Mouse (Mus musculus) retina, embryonic 14.5 days (tissue): ENCODE measurements around the gene Psip1.
A peak's percentile ranks its signal among the peaks of the same experiment; 100 is the strongest.
"Not testable (repeated sequence)": the region's sequence is repeated elsewhere in the genome, so short reads cannot be mapped to it uniquely, and the experiment has no call there.

Experiments
- DNase-seq: peaks from one replicate; pipeline ENCODE4 v3.0.0-alpha.2; 2015; ENCODE audit warnings: low spot score

Psip1 gene

GRCm38 (mm10) chr4:83486117-83486901, at the start of gene Psip1:
TSS of gene Psip1 (minus strand) at chr4:83486459.
- DNase-seq = peak; percentile 88

DNA sequence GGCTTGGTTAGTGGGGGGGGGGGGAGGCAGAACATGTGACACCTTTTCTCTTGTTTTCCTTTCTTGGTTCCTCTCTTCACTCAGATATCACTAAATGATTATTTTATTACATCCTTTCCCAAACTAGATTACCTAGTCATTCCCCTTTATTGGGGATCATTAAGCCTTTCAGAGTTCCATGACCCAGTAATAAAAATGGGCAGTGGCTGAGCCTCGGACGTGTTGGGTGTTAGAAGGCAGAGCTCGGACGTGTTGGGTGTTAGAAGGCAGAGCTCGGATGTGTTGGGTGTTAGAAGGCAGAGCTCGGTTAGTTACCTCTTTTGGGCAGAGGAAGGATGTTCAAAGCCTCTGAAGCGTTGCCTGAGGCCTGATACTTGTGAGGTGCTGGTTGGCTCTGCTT, 47.8 kb upstream of the Psip1 start:
- DNase-seq = no peak

DNA sequence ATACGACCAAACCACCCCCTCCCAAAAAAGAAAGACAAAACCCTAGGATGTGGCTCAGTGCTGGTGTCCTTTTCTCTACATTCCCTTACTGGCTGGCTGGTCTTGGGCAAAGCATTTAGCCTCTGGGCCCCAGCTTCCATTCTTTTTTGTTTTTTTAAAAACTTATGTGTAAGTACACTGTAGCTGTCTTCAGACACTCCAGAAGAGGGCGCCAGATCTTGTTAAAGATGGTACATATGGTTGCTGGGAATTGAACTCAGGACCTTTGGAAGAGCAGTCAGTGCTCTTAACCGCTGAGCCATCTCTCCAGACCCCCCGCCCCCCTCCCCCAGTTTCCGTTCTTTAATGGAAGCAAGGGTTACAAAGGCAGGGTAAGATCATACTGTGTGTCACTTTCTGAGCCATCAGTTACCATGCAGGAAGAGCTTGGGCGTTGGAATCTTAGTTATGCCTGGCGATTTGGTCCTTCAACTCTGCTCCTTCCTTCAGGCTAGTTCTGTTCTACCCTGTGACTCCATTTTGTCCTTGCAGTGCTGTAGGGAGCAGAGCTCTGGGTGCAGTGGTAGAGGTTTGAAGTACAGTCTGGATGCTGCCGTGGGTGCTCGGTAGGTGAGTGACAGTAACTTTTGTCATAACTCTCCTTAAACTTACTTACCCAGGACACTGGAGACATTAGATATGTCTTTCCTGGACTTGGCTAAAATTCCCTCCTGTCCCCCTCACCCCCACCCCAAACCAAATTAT, 47.1 kb upstream of the Psip1 start:
- no peak for DNase-seq

GRCm38 (mm10) chr4:83530060-83530459, 43.8 kb upstream of the Psip1 start:
- not testable (repeated sequence) for DNase-seq

DNA sequence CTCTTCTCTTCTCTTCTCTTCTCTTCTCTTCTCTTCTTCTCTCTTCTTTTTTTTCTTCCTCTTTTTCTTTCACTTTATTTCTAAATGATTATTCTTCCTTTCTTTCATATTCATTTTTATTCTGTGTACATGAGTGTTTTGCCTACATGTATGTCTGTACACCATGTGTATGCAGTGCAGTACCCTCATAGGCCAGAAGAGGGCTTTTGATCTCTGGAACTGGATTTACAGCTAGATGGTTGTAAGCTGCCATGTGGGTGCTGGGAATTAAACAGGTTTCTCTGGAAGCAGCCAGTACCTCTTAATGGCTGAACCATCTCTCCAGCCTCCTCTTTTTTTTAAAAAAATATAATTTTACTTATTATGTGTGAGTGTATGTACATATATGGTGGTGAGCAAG, 41.7 kb upstream of the Psip1 start:
- DNase-seq = peak; percentile 54

DNA sequence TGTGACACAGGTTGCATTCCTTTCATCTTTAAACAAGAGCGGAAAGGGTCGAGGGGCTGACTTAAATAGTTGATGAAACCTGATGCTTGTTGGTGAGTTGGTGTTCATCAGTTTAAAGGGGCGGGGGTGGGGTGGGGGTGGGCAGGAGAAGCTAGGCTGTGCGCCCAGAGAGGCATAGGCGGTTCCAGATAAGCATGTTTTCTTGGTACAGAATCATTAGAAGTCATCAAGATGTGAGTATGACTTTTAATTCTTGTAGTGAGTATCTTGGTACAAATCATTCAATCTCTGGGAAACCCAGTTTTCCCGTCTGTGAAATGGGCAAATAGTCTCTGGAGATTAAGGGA, 40.7 kb upstream of the Psip1 start:
- DNase-seq = no peak

GRCm38 (mm10) chr4:83526270-83526987, 40.2 kb upstream of the Psip1 start:
- peak; percentile 32 for DNase-seq

- DNase-seq = no peak
Observed at GRCm38 (mm10) chr4:83525690-83526055, 39.4 kb upstream of the Psip1 start.

GRCm38 (mm10) chr4:83524843-83525689, 38.8 kb upstream of the Psip1 start, which contains the start of gene Ccdc171:
TSS of gene Ccdc171 (plus strand) at chr4:83525545.
- DNase-seq = peak; percentile 96

GRCm38 (mm10) chr4:83524456-83524842, 38.2 kb upstream of the Psip1 start:
- DNase-seq = no peak

GRCm38 (mm10) chr4:83522066-83522465, 35.8 kb upstream of the Psip1 start:
- no peak for DNase-seq

DNA sequence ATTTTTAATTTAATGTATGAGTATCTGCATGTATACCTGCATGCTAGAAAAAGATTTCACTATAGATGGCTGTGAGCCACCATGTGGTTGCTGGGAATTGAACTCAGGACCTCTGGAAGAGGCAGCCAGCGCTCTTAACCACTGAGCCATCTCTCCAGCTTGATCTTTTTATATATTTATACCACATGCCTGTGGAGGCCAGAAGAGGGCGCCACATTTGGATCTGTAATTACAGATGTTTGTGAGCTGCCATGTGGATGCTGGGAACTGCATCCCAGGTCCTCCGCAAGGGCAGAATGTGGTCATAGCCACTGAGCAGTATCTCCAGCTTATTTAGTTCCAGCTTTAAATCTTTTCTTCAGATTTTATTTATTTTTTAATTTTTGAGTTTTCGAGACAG, 34.0 kb upstream of the Psip1 start:
- no peak for DNase-seq

DNA sequence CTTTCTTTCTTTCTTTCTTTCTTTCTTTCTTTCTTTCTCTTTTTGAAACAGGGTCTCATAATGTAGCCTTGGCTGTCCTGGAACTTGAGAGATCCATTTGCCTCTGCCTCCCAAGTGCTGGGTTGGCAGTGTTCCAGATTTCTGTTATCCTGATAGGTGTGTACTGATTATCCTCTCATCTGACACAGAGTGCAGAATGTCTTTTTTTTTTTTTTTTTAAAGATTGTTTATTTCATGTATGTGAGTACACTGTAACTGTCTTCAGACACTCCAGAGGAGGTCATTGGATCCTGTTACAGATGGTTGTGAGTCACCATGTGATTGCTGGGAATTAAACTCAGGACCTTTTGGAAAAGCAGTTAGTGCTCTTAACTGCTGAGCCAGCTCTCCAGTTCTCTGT, 33.5 kb upstream of the Psip1 start:
- no peak for DNase-seq

GRCm38 (mm10) chr4:83519148-83519547, 32.9 kb upstream of the Psip1 start:
- DNase-seq = no peak

- not testable (repeated sequence) for DNase-seq
Observed at GRCm38 (mm10) chr4:83516144-83516543, 29.9 kb upstream of the Psip1 start.

DNA sequence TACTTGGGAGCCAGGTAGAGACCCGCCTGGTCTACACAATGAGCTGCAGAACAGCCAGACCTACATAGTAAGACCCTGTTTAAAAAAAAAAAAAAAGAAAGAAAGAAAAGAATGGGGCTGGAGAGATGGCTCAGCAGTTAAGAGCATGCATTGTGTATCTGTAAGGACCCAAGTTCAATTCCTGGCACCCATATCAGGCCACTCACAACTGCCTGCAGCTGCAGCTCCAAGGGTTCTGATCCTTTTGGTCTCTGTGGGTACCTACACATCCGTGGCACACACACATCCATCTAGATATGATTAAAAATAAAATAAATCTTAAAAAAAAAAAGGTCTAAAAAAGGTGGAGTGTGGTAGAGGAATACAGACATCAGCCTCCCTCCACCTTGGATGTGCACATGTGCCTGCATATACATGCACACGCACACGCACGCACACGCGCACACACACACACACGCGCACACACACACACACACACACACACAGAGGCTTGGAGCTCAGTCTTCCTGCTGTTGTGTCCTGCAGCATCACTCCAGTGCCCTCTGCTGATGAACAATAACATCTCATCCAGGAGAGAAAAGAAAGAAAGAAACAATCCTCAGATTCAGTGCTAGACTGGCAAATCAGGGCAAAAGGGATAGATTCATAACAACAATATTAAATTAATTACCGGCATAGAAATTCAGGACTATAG, 28.9 kb upstream of the Psip1 start:
- peak; percentile 41 for DNase-seq

GRCm38 (mm10) chr4:83514183-83514582, 27.9 kb upstream of the Psip1 start:
- no peak for DNase-seq

DNA sequence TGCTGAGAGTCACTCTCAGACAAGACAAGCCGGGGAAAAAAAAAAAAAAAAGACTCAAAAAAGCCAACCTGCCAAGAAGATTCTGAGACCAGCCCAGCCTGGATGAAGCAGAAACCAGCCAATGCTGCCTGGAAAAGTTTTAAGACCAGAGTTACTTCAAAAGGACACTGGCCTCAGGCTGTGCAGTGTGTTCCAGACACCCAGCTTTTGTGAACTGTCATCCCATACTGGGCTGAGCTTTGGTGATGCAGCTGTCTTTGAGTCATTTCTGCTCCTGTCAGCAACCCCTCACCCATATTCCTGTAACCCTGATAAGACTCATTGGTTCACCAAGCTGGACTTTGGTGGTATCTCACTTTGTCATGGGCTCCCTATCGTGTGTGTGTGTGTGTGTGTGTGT, 26.4 kb upstream of the Psip1 start:
- no peak for DNase-seq

DNA sequence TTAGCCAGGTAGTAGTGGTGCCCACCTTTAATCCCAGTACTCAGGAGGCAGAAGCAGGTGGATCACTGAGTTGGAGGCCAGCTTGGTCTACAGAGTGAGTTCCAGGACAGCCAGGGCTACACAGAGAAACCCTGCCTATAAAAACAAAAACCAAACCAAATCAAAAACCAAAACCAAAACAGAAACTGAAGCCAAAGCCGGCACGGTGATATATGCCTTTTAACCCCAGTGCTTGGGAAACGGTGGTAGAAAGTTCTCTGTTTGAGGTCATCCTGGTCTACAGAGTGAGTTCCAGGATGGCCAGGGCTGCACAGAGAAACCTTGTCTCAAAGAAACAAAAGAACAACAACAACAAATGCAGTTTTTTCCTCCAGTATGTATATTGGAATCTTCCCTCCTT, 26.0 kb upstream of the Psip1 start:
- no peak for DNase-seq

DNA sequence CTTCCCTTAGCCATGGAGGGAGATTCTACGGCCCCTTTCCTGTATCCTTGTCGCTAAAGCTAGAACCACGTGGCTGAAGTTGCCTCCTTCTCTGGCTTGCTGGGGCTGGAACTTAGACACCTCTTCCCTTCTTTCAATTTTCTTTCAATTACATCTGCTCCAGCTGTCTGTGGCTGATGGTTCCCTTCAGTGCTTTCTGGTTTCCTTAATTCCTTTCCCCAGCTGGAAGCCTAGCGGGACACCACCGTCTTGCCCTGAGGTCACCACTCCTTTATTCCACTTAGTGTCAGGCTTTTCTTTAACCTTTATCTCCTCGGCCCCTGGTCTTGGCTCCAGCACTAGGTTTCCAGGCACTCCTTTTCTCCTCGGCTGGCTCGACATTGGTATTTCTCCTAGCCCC, 24.8 kb upstream of the Psip1 start:
- no peak for DNase-seq

DNA sequence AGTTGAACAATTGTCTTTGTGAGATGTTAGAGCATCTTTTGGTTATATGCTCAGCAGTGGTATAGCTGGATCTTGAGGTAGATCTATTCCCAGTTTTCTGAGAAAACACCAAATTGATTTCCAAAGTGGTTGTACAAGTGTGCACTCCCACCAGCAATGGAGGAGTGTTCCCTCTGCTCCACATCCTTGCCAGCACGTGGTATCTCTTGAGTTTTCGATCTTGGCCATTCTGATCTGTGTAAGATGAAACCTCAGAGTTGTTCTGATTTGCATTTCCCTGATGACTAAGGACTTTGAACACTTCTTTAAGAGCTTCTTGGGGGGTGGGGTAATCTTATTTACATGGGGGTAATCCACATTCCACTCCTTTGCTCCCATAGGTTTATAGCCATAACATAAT, 23.3 kb upstream of the Psip1 start:
- no peak for DNase-seq
